Mouse (Mus musculus) hindbrain, postnatal 0 days (tissue): ENCODE measurements around the gene Dis3l2. TPM values are rescaled to one million over a fixed set of nuclear protein-coding genes. Genes with fewer than 3 reads are reported as not detected.

Experiments
- ATAC-seq: fragments of 200-750 bp; cut with Nextera tagmentation; 2 replicates; pipeline ENCODE4 v1.8.0; 2017; ENCODE audit warnings: mild to moderate bottlenecking, moderate TSS enrichment, moderate library complexity
- DNase-seq: peaks from one replicate; pipeline ENCODE4 v3.0.0-alpha.2; 2015; ENCODE audit warnings: low spot score
- H3K27ac ChIP-seq: fragments of 300-500 bp; sonication (generic); 2 replicates; pipeline ENCODE4 v1.5.1; 2014; ENCODE audit warnings: mild to moderate bottlenecking
- H3K27me3 ChIP-seq: fragments of 300-500 bp; sonication (generic); 2 replicates; pipeline ENCODE4 v1.6.1; 2014; ENCODE audit warnings: low read length, mixed read lengths; ENCODE audit not compliant: insufficient read depth
- H3K36me3 ChIP-seq: fragments of 300-500 bp; sonication (generic); 2 replicates; pipeline ENCODE4 v1.6.1; 2014; ENCODE audit warnings: low read length, mixed read lengths; ENCODE audit not compliant: insufficient read depth
- H3K4me1 ChIP-seq: fragments of 300-500 bp; sonication (generic); 2 replicates; pipeline ENCODE4 v1.6.1; 2014; ENCODE audit warnings: antibody characterized with exemption, low read length, mixed read lengths; ENCODE audit not compliant: insufficient read depth
- H3K4me2 ChIP-seq: fragments of 300-500 bp; sonication (generic); 2 replicates; pipeline ENCODE4 v1.6.1; 2014; ENCODE audit warnings: low read depth, mild to moderate bottlenecking, low read length, moderate library complexity, mixed read lengths
- H3K4me3 ChIP-seq: fragments of 300-500 bp; sonication (generic); 2 replicates; pipeline ENCODE4 v1.5.1; 2014; ENCODE audit warnings: low read length
- H3K9ac ChIP-seq: fragments of 300-500 bp; sonication (generic); replicated peaks from 2 replicates; pipeline ENCODE4 v1.6.1; 2014; ENCODE audit warnings: mild to moderate bottlenecking, low read length, moderate library complexity, mixed read lengths
- H3K9me3 ChIP-seq: fragments of 300-500 bp; sonication (generic); 2 replicates; pipeline ENCODE4 v1.6.1; 2016; ENCODE audit warnings: low read length, mixed read lengths
- CTCF ChIP-seq: IDR thresholded peaks from 2 replicates; pipeline ENCODE4 v1.5.1; 2016; ENCODE audit warnings: antibody characterized with exemption, control low read depth, low read depth
- WGBS: fragments of 180-500 bp; shearing (Covaris S2); extraction: QIAGEN DNeasy Blood & Tissue Kit; methylation state at CpG from one replicate; pipeline ENCODE4 v1.1.7; 2014; 5-methylcytosine and 5-hydroxymethylcytosine counted together
- polyA plus RNA-seq: library from polyadenylated mRNA; unstranded; fragments of >200 nt; fragmentation: Nextera tagmentation; extraction: Ambion mirVana; gene quantifications from 2 replicates; pipeline ENCODE4 v1.2.1, GENCODE M21; 2015
- total RNA-seq: library from RNA; depleted of rRNA; stranded (reverse); fragments of >200 nt; gene quantifications from 2 replicates; pipeline ENCODE4 v1.2.3, GENCODE M21; 2014

The Dis3l2 gene
- total and polyA plus RNA-seq, 2 experiments from 2014 or later = 33.2 to 40.0 TPM

- DNase-seq (no peak), ATAC-seq (no peak)
- H3K36me3 ChIP-seq = no peaks in the 10 kb centered on the region
- 61% methylated on average over 11 of the region's 11 CpGs for WGBS
- H3K27ac ChIP-seq = no peak overlapping the region
- H3K4me3 ChIP-seq = no peak overlapping the region
- H3K9ac ChIP-seq = no peak overlapping the region
- H3K27me3 ChIP-seq = no peaks in the 10 kb centered on the region
- H3K4me1 ChIP-seq = no peaks in the 10 kb centered on the region
- no peak overlapping the region for H3K4me2 ChIP-seq
- H3K9me3 ChIP-seq = no peaks in the 10 kb centered on the region
- TF ChIP-seq CTCF = no peak
Measured at GRCm38 (mm10) chr1:86969173-86969725, 265.6 kb downstream of the Dis3l2 start.

DNA sequence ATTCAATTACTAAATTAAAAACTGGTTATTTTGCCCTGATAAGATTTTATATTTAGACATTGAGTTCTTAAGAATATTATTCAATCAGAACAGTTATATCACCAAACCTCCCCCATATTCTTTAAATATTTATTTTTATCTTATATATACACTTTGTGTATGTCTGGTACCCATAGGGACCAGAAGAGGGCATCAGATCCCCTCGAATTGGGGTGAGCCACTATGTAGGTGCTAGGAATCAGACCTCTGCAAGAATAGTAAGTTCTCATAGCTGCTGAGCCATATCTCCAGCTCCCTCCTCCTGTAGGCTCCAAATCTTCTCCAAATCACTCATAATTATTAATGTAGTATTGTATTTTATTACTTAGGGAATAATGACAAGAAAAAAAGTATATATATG is 269.1 kb downstream of the Dis3l2 start:
- 66% methylated on average over 1 of the region's 1 CpGs for WGBS
- H3K9ac ChIP-seq = no peak overlapping the region
- H3K4me2 ChIP-seq = no peak overlapping the region
- no peak overlapping the region for H3K27ac ChIP-seq
- DNase-seq (no peak), ATAC-seq (no peak)
- no peaks in the 10 kb centered on the region for H3K9me3 ChIP-seq
- H3K4me3 ChIP-seq = no peak overlapping the region
- no peak for TF ChIP-seq CTCF
- H3K27me3 ChIP-seq = no peaks in the 10 kb centered on the region
- no peaks in the 10 kb centered on the region for H3K36me3 ChIP-seq
- H3K4me1 ChIP-seq = no peaks in the 10 kb centered on the region

DNA sequence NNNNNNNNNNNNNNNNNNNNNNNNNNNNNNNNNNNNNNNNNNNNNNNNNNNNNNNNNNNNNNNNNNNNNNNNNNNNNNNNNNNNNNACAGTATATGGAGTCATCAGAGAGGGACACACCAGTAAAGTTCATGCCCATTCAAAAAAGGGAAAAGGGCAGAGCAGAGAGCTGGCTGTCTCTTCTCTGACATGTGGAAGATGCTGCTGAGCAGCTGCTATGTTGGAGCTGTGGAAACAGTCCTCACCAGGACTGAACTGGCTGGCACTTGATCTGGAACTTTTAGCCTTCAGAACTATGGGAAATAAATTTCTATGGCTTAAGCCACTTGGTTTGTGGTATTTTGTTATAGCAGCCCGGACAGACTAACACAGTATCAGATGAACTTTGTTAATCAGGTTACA is 273.4 kb downstream of the Dis3l2 start:
- Histone ChIP-seq H3K9ac (no peak overlapping the region), H3K36me3 (no peaks in the 10 kb centered on the region), H3K9me3 (no peaks in the 10 kb centered on the region), H3K4me1 (no peaks in the 10 kb centered on the region), H3K27ac (no peak overlapping the region), H3K4me2 (no peak overlapping the region), H3K27me3 (no peaks in the 10 kb centered on the region), H3K4me3 (no peak overlapping the region)
- no peak for ATAC-seq
- whole genome bisulfite sequencing = 92% methylated on average over 1 of the region's 1 CpGs
- no peak for DNase-seq
- no peak for TF ChIP-seq CTCF

GRCm38 (mm10) chr1:86986372-86986771 is 282.8 kb downstream of the Dis3l2 start:
- no peaks in the 10 kb centered on the region for H3K27me3 ChIP-seq
- H3K9ac ChIP-seq = no peak overlapping the region
- no peak overlapping the region for H3K4me3 ChIP-seq
- no peaks in the 10 kb centered on the region for H3K9me3 ChIP-seq
- no peak overlapping the region for H3K27ac ChIP-seq
- H3K36me3 ChIP-seq = no peaks in the 10 kb centered on the region
- DNase-seq (no peak), ATAC-seq (no peak)
- H3K4me2 ChIP-seq = no peak overlapping the region
- no peaks in the 10 kb centered on the region for H3K4me1 ChIP-seq
- TF ChIP-seq CTCF = no peak

- no peak overlapping the region for H3K4me3 ChIP-seq
- H3K27ac ChIP-seq = no peak overlapping the region
- H3K36me3 ChIP-seq = no peaks in the 10 kb centered on the region
- H3K4me1 ChIP-seq = no peaks in the 10 kb centered on the region
- no peaks in the 10 kb centered on the region for H3K9me3 ChIP-seq
- TF ChIP-seq CTCF = no peak
- H3K4me2 ChIP-seq = no peak overlapping the region
- WGBS = 22% methylated on average over 5 of the region's 5 CpGs
- H3K9ac ChIP-seq = no peak overlapping the region
- DNase-seq = no peak
- ATAC-seq = no peak
- H3K27me3 ChIP-seq = no peaks in the 10 kb centered on the region
Measured at GRCm38 (mm10) chr1:86992849-86993248, 289.2 kb downstream of the Dis3l2 start.

- Histone ChIP-seq H3K27me3 (no peaks in the 10 kb centered on the region), H3K36me3 (no peaks in the 10 kb centered on the region), H3K9me3 (no peaks in the 10 kb centered on the region), H3K4me1 (no peaks in the 10 kb centered on the region), H3K9ac (no peak overlapping the region), H3K4me3 (no peak overlapping the region), H3K4me2 (no peak overlapping the region), H3K27ac (no peak overlapping the region)
- TF ChIP-seq CTCF = no peak
- DNase-seq = no peak
- ATAC-seq = no peak
Measured at GRCm38 (mm10) chr1:86994023-86994422, 290.4 kb downstream of the Dis3l2 start.

- Histone ChIP-seq H3K27ac (no peak overlapping the region), H3K36me3 (no peaks in the 10 kb centered on the region), H3K4me1 (peaks cover 8% of the 10 kb centered on the region; the same call in 1 of the 2 replicates), H3K4me2 (no peak overlapping the region), H3K27me3 (no peaks in the 10 kb centered on the region), H3K4me3 (no peak overlapping the region), H3K9ac (no peak overlapping the region), H3K9me3 (no peaks in the 10 kb centered on the region)
- no peak for ATAC-seq
- TF ChIP-seq CTCF = no peak
- WGBS = 74% methylated on average over 2 of the region's 2 CpGs
- no peak for DNase-seq
Measured at GRCm38 (mm10) chr1:86998051-86998450, 294.4 kb downstream of the Dis3l2 start.
